Mouse (Mus musculus): ENCODE data around the gene Sec11a.

DNA sequence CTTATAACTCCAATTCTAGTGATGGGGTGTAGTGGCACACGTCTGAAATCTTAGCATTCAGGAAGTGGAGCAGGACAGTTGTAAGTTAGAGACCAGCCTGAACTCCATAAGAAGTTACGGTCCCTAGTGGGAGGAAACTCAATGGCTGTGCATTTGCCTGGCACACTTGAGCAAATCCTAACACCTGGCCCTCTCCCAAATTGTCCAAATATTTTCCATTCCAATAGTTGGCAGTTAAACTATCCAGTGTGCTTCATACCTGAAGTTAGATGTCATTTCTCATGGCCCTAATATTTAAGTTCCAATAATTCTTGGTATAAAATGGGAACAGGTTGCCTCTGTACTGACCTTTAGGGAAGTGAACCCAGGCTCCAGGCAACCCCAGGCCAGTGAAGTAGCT is 78.9 kb downstream of the Sec11a start:
- TF ChIP-seq CTCF (IDR thresholded peaks at IDR 0.05; ENCODE audit: borderline replicate concordance, control insufficient read depth, extremely low read depth, insufficient read depth, low read length, poor library complexity) (no peak), POLR2A (IDR thresholded peaks at IDR 0.05; ENCODE audit: control insufficient read depth, extremely low read depth, insufficient read depth, low read length, poor library complexity) (no peak)

Data from thymus, adult 2 months (tissue).